Mouse (Mus musculus) bone marrow macrophage, adult 2 months (primary cell): ENCODE measurements around the gene Hhipl1.

ENCODE experiments used
- CTCF ChIP-seq: IDR thresholded peaks from 2 replicates; pipeline ENCODE4 v1.5.1; 2012; ENCODE audit warnings: low read depth, mild to moderate bottlenecking, low read length, moderate library complexity
- POLR2A ChIP-seq: IDR thresholded peaks from 2 replicates; pipeline ENCODE4 v1.6.1; 2012; ENCODE audit warnings: mild to moderate bottlenecking, low read depth, low read length, borderline replicate concordance

DNA sequence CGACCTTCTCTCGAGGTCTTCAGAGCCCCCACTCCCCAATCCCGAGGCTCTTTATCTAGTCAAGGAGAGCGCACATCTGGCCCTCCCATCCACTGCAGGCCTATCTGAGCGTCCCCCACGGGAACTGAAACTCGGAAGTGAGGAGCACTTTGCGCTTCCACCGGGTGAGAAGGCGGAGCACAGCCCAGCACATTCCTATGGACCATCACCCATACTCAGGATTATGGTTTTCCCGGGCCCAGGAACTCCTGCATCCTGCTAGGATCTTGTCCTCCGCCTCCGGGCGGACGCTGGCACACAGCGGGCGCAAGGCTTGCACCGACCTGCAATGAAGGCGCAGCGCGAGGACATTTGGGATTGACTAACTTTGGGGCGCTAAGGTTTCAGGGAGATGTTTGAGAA, 27.4 kb downstream of the Hhipl1 start:
- TF ChIP-seq CTCF, result no peak
- TF ChIP-seq POLR2A, result no peak
